Mouse (Mus musculus): ENCODE data around the gene Bco2. TPM values are rescaled to one million over a fixed set of nuclear protein-coding genes. Genes with fewer than 3 reads are reported as not detected.

The Bco2 gene
- total RNA-seq, 2 experiments from 2014 or later = 2.7 to 5.7 TPM

GRCm38 (mm10) chr9:50561145-50561917 is 6.3 kb upstream of the Bco2 start, which contains the start of gene Tex12:
Tex12 (minus strand) TSS chr9:50561325.
- DNase-seq = no peak

- peak; percentile 44 to 57 for DNase-seq
These were observed 514 bp downstream of the Bco2 start, which contains the start of gene Il18 for GRCm38 (mm10) chr9:50554241-50555093. Il18 (plus strand) TSS chr9:50554827.

GRCm38 (mm10) chr9:50553547-50553946 is 1.4 kb downstream of the Bco2 start:
- no peak for DNase-seq

DNA sequence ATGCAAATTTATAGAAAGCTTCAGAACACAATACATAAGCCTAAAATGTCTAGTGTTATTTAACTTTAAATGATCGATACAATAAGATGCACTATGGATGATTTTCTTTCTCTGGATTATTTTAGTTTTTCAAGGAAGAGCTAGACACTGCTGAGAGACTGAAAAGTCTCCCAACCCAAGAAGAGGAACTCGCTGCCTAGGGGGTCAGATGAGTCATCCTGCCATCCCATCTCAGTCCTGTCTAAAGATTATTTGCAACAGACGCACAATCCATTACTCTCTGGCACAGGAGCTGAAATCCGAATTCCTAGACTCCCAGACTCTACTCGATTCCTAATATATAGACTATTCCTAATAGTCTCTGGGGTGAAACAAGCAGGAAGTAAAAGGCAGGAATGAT is 2.8 kb downstream of the Bco2 start:
- DNase-seq = no peak

- DNase-seq = no peak
These were observed 6.0 kb downstream of the Bco2 start for GRCm38 (mm10) chr9:50548936-50549335.

DNA sequence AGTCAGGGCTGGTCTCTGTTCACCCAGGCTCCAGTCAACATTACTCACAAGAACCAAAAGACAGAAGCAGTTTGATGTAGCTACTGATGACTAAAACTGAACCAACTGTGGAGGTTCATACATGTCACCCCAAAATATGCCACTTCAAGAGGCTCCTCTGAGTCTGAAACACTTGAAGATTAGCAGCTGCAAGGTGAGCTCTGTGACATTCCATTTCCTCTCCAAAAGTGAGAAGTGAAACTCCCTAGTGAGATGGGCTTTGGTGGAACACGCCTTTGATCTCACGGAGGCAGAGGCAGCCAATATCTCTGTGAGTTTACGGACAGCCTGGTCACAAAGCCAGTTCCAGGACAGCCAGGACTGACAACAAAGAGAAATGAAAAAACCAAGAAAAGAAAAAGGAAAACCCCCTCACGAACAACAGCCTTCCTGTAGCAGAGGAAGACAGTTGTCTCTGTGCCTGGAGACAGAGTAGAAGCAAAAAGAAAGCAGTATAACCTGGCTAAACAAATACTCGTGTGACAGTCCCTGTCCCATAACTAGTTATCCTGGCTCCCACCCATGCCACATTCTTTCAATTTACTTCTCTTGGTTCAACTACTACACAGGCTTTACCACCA is 7.0 kb downstream of the Bco2 start:
- DNase-seq = no peak

GRCm38 (mm10) chr9:50542401-50542800 is 12.6 kb downstream of the Bco2 start:
- no peak for DNase-seq

DNA sequence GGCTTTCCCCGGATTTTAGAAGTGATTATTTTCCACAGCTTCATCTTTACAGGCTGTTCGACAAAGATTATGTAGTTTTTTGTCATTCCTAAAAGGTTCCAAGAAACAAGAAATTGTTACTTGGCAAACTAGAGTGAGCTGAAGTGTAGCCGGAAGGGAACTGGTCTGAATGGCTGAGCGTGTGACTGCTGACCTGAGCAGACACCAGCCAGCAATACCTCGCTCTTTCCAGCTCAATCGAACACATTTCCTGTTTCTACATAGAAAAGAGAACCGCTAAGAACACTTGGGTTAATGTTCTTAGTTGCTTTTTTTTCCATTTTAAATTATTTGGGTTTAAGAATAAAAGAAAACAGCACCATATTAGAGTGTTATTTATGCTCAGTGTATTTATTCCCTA is 14.8 kb downstream of the Bco2 start:
- no peak for DNase-seq

DNA sequence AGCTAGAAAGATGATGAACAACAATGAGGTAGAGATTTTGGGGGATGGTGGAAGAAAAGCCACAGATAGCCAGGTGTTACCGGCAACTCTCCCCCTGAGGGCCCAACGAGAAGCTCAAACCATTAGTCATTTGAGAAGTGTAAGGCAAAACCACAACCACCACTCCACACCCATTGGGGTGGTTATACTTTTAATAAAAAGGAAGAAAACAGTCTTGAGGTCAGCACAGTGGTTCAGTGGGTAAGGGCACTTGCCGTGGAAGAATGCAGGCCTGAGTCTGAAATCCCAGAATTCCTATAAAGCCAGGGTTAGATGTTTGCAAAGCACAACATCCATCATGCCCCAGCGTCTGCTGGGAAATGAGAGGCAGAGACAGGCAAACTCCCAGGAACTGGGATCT is 17.7 kb downstream of the Bco2 start:
- DNase-seq = no peak

DNA sequence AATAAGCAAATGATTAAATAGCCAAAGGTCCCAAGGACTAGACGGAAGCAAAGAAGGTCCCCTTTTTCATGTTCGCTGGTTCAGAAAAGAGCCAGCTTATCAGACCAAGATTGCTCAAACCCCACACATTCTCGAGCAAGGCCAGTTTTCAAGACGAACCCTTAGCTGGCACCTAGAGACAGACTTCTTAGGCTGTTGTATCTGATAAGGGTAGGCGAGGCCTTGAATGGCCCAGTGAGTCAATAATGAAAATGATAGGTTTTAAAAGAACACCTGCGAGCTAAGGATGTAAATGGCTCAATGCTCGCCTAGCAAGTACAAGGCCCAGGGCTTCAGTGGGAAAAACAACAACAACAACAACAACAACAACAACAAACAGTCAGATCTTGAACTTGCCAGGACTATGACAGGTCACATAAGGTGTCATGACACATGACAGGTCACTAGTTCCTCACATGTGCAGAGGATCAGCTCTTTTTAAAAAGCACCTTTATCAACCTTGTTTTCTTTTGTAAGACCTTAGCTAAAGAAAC is 18.3 kb downstream of the Bco2 start:
- no peak for DNase-seq

- peak in 1 of 2 experiments; percentile 23 for DNase-seq
These were observed 19.1 kb downstream of the Bco2 start for GRCm38 (mm10) chr9:50535930-50536329.

DNA sequence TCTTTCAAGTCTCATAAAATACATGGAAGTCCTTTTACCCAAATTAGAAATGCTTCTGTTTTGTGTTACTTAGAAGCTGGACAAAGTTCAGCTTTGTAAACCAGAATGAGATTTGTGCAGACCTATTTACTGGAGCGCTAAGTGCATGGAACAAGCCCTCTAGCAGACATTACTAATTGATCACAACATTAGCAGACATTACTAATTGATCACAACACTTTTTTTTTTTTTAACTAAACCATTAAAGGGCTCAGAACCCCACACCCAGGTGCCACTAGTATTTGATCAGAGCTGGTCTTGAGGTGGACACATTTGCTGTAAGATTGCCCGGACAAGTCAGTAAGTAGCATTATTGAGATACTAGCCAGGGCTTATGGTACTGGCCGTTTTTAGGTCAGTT is 21.2 kb downstream of the Bco2 start:
- no peak for DNase-seq

GRCm38 (mm10) chr9:50533328-50533727 is 21.7 kb downstream of the Bco2 start:
- no peak for DNase-seq

DNA sequence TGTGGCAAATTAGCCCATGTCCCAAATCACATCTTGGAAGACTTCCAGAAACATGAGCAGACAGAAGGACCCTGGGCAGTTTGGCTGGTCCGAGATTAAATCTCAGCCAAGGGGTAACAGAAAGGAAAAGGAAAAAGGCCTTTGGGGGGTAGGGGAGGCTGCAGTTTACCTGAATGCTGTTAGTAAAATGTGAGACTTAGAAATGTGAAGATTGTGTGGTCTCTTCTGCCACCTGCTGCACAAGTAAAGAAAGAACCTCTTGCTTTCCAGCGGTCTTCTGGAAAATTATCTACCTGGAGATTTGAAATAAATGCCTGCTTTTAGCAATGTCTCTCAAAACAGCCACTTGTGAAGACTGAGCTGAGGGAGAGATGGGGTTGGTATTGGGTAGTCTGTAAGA is 24.1 kb downstream of the Bco2 start:
- peak in 1 of 2 experiments; percentile 20 for DNase-seq

DNA sequence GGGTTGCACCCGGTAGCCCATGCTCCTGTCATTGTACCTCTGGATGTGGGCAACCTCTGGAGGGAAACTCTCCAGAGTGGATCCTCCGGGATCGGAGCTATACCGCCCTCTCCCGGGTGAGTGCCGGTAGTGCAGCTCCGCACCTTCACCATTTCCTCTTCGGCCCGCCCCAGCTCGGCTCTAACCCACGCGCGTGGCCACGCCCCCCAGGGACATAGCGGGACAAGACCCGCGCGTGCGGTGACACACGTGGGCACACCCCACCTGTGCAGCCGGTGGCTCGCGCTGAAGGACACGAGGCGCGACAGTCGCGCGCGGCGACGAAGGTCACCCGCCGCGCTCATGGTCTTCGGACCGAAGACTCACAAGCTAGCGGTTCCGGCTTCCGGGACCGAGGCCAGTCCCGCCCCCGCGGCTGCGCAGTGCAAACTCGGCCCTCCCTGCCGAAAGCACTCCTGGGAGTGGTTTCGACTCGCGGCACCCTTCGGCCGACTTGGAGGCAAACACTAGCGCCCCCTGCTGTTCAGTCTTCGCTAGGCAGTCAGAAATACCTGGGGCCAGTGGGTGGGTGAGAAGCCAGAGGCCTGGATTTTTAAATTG is 26.6 kb downstream of the Bco2 start, which contains the start of gene Pts:
Gene Pts (minus strand): TSS at position 432 of the 600 bp plus-strand sequence.
- DNase-seq = peak; percentile 99 to 100

DNA sequence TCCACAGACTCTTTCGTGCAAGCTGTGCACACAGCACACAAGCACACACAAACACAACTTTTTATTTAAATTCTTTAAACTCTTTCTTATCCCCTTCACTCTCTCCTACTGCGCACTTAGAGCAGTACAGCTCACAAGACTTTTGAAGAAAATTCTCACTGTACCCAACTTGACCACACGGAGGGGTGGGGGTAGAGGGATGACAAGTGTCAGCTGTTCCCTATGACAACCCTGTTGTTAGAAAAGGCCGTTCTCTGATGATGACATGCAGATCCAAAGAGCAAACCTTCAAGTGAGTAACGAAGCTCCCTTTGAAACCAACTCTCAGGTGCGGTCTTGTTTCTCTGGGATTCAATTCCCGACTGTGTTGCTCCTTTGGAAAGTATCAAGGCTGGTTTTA is 27.1 kb downstream of the Bco2 start:
- no peak for DNase-seq

GRCm38 (mm10) chr9:50525585-50525984 is 29.4 kb downstream of the Bco2 start:
- no peak for DNase-seq

GRCm38 (mm10) chr9:50524936-50525335 is 30.0 kb downstream of the Bco2 start:
- DNase-seq = peak; percentile 29 to 49

GRCm38 (mm10) chr9:50522574-50522973 is 32.4 kb downstream of the Bco2 start:
- no peak for DNase-seq

DNA sequence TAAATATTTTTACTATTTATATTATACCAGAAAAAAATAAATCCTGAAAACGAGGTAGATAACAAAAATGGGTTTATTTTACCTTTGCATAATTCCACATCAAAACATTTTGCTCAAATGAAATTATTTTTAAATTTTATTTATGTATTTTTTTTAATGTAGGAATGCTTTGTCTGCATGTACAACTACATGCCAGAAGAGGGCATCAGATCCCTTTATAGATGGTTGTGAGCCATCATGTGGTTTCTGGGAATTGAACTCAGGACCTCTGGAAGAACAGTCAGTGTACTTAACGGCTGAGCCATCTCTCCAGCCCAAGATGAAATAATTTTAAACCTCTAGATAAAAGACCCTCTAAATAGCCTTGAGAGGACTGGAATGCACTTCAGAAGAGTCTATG is 33.4 kb downstream of the Bco2 start:
- DNase-seq = no peak

DNA sequence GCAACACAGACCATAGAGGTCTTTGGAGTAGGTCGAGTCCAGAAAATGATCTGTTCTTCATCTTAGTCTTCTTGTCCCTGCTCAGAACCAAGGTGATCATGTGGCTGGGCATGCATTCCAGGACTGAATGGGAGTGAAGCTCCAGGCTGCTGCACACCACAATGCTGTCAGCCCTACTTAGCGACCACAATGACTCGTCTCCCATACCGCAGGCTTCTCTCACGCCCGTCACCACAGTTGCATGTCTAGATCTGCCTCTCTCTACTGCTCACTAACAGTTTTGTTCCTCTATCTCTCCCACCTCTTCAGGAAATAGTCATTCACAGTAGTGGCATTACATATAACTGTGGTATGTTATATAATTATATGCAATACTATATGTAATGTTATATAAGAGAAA is 34.2 kb downstream of the Bco2 start:
- no peak for DNase-seq

- peak in 1 of 2 experiments; percentile 32 for DNase-seq
These were observed 36.2 kb downstream of the Bco2 start for GRCm38 (mm10) chr9:50518781-50519180.
